Mouse (Mus musculus): Measurements from ENCODE around the gene Lyve1. TPM values are rescaled to one million over a fixed set of nuclear protein-coding genes. Genes with fewer than 3 reads are reported as not detected.

The Lyve1 gene
- polyA plus RNA-seq, 1 experiment from 2014 or later = 3.5 TPM

GRCm38 (mm10) chr7:110822055-110822454 is 41.0 kb downstream of the Lyve1 start:
- no peaks in the 10 kb centered on the region for H3K9me3 ChIP-seq (ENCODE audit: control insufficient read depth, low read length)
- no peak overlapping the region for H3K4me3 ChIP-seq (ENCODE audit: low read length)
- peaks cover 24% of the 10 kb centered on the region; the same call in 1 of the 2 replicates for H3K36me3 ChIP-seq (ENCODE audit: control insufficient read depth, insufficient read depth, low read length)
- H3K4me1 ChIP-seq (ENCODE audit: control insufficient read depth, insufficient read depth, low read length) = peaks cover 11% of the 10 kb centered on the region; the same call in 1 of the 2 replicates
- ATAC-seq (ENCODE audit: low FRiP score, low TSS enrichment) = no peak
- no peaks in the 10 kb centered on the region for H3K27me3 ChIP-seq (ENCODE audit: control insufficient read depth, insufficient read depth, low read length)
- WGBS = 39% methylated on average over 4 of the region's 4 CpGs
- H3K9ac ChIP-seq (ENCODE audit: low read depth, low read length) = no peak overlapping the region
- no peak overlapping the region for H3K4me2 ChIP-seq (replicated peaks; ENCODE audit: low read depth, low read length)
- no peak overlapping the region for H3K27ac ChIP-seq (ENCODE audit: low read depth, low read length)

- Histone ChIP-seq H3K4me3 (ENCODE audit: low read length) (no peak overlapping the region), H3K4me1 (ENCODE audit: control insufficient read depth, insufficient read depth, low read length) (peaks cover 11% of the 10 kb centered on the region; the same call in 1 of the 2 replicates), H3K9me3 (ENCODE audit: control insufficient read depth, low read length) (no peaks in the 10 kb centered on the region), H3K9ac (ENCODE audit: low read depth, low read length) (no peak overlapping the region), H3K27ac (ENCODE audit: low read depth, low read length) (peak overlapping the region; percentile 20; the same call in 1 of the 2 replicates), H3K36me3 (ENCODE audit: control insufficient read depth, insufficient read depth, low read length) (peaks cover 20% of the 10 kb centered on the region; the same call in 1 of the 2 replicates), H3K27me3 (ENCODE audit: control insufficient read depth, insufficient read depth, low read length) (no peaks in the 10 kb centered on the region), H3K4me2 (replicated peaks; ENCODE audit: low read depth, low read length) (no peak overlapping the region)
- WGBS = 47% methylated on average over 3 of the region's 3 CpGs
- peak; percentile 60 for ATAC-seq (ENCODE audit: low FRiP score, low TSS enrichment)
Observed at GRCm38 (mm10) chr7:110821653-110822052, 41.4 kb downstream of the Lyve1 start.

GRCm38 (mm10) chr7:110821068-110821467 is 42.0 kb downstream of the Lyve1 start:
- Histone ChIP-seq H3K9me3 (ENCODE audit: control insufficient read depth, low read length) (no peaks in the 10 kb centered on the region), H3K27me3 (ENCODE audit: control insufficient read depth, insufficient read depth, low read length) (no peaks in the 10 kb centered on the region), H3K4me1 (ENCODE audit: control insufficient read depth, insufficient read depth, low read length) (peaks cover 11% of the 10 kb centered on the region; the same call in 1 of the 2 replicates), H3K4me3 (ENCODE audit: low read length) (no peak overlapping the region), H3K27ac (ENCODE audit: low read depth, low read length) (peak overlapping the region; percentile 20; the same call in 1 of the 2 replicates), H3K36me3 (ENCODE audit: control insufficient read depth, insufficient read depth, low read length) (peaks cover 19% of the 10 kb centered on the region; the same call in 1 of the 2 replicates), H3K4me2 (replicated peaks; ENCODE audit: low read depth, low read length) (no peak overlapping the region), H3K9ac (ENCODE audit: low read depth, low read length) (no peak overlapping the region)
- ATAC-seq (ENCODE audit: low FRiP score, low TSS enrichment) = peak; percentile 70; the same call in 1 of the 2 replicates
- WGBS = 13% methylated on average over 5 of the region's 5 CpGs

- Histone ChIP-seq H3K9me3 (ENCODE audit: control insufficient read depth, low read length) (no peaks in the 10 kb centered on the region), H3K27me3 (ENCODE audit: control insufficient read depth, insufficient read depth, low read length) (no peaks in the 10 kb centered on the region), H3K4me1 (ENCODE audit: control insufficient read depth, insufficient read depth, low read length) (peaks cover 11% of the 10 kb centered on the region; the same call in 1 of the 2 replicates), H3K9ac (ENCODE audit: low read depth, low read length) (no peak overlapping the region), H3K27ac (ENCODE audit: low read depth, low read length) (no peak overlapping the region), H3K4me2 (replicated peaks; ENCODE audit: low read depth, low read length) (no peak overlapping the region), H3K4me3 (ENCODE audit: low read length) (no peak overlapping the region), H3K36me3 (ENCODE audit: control insufficient read depth, insufficient read depth, low read length) (peaks cover 7% of the 10 kb centered on the region; the same call in 1 of the 2 replicates)
- no peak for ATAC-seq (ENCODE audit: low FRiP score, low TSS enrichment)
- 82% methylated on average over 11 of the region's 11 CpGs for WGBS
Observed at GRCm38 (mm10) chr7:110818787-110819350, 44.2 kb downstream of the Lyve1 start.

- Histone ChIP-seq H3K4me2 (replicated peaks; ENCODE audit: low read depth, low read length) (no peak overlapping the region), H3K27me3 (ENCODE audit: control insufficient read depth, insufficient read depth, low read length) (no peaks in the 10 kb centered on the region)
- WGBS = 71% methylated on average over 6 of the region's 6 CpGs
Observed at GRCm38 (mm10) chr7:110818206-110818605, 44.8 kb downstream of the Lyve1 start.

DNA sequence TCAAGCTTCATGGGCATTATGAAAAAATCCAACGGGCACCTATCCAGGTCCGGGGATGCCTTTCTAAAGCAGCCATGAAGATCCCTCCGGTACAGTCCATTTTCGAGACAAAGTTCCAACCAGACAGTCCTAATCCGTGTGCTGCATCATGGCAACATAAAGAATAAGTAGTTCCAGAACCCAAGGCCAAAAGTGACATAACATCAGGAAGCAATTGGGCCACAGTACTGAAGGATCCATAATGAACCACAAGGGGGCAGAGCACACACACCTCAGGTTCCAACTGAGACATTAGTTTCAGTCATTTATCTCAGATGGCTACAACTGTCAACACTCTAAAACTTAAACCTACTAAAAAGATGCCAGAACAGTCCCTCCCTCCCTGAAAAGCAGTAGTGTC is 47.0 kb downstream of the Lyve1 start:
- Histone ChIP-seq H3K36me3 (ENCODE audit: control insufficient read depth, insufficient read depth, low read length) (peaks cover 15% of the 10 kb centered on the region; the same call in 1 of the 2 replicates), H3K4me1 (ENCODE audit: control insufficient read depth, insufficient read depth, low read length) (peaks cover 3% of the 10 kb centered on the region; the same call in 1 of the 2 replicates), H3K27ac (ENCODE audit: low read depth, low read length) (no peak overlapping the region), H3K4me2 (replicated peaks; ENCODE audit: low read depth, low read length) (no peak overlapping the region), H3K9ac (ENCODE audit: low read depth, low read length) (no peak overlapping the region), H3K4me3 (ENCODE audit: low read length) (no peak overlapping the region), H3K9me3 (ENCODE audit: control insufficient read depth, low read length) (no peaks in the 10 kb centered on the region), H3K27me3 (ENCODE audit: control insufficient read depth, insufficient read depth, low read length) (no peaks in the 10 kb centered on the region)
- 74% methylated on average over 5 of the region's 5 CpGs for WGBS
- peak; percentile 68; the same call in 1 of the 2 replicates for ATAC-seq (ENCODE audit: low FRiP score, low TSS enrichment)

More at GRCm38 (mm10) chr7:110818206-110818605, 44.8 kb downstream of the Lyve1 start:
- Histone ChIP-seq H3K9ac (ENCODE audit: low read depth, low read length) (no peak overlapping the region), H3K9me3 (ENCODE audit: control insufficient read depth, low read length) (no peaks in the 10 kb centered on the region), H3K4me1 (ENCODE audit: control insufficient read depth, insufficient read depth, low read length) (peaks cover 6% of the 10 kb centered on the region; the same call in 1 of the 2 replicates), H3K4me3 (ENCODE audit: low read length) (no peak overlapping the region), H3K27ac (ENCODE audit: low read depth, low read length) (no peak overlapping the region), H3K36me3 (ENCODE audit: control insufficient read depth, insufficient read depth, low read length) (peaks cover 6% of the 10 kb centered on the region; the same call in 1 of the 2 replicates)
- ATAC-seq (ENCODE audit: low FRiP score, low TSS enrichment) = no peak

DNA sequence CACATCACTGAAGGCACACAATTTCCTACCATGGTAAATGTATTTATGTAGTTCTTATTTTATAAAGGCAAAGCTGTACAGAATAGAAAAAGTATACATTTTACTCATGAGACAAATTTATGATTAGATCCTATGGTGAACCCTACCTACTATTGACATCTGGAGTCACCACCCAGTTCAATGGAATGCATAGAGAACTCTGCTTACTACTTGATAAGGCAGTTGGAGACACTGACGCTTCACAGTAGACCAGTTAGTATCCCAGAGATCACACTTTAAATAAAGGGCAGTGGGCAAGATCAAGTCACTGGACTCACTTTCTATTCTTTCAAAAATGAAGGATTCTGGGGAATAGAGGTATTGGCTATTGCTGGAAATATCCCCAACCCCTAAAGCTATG is 49.1 kb downstream of the Lyve1 start:
- H3K4me3 ChIP-seq (ENCODE audit: low read length) = no peak overlapping the region
- peaks cover 15% of the 10 kb centered on the region; the same call in 1 of the 2 replicates for H3K36me3 ChIP-seq (ENCODE audit: control insufficient read depth, insufficient read depth, low read length)
- H3K9me3 ChIP-seq (ENCODE audit: control insufficient read depth, low read length) = no peaks in the 10 kb centered on the region
- no peak overlapping the region for H3K9ac ChIP-seq (ENCODE audit: low read depth, low read length)
- no peak overlapping the region for H3K4me2 ChIP-seq (replicated peaks; ENCODE audit: low read depth, low read length)
- no peak overlapping the region for H3K27ac ChIP-seq (ENCODE audit: low read depth, low read length)
- no peaks in the 10 kb centered on the region for H3K27me3 ChIP-seq (ENCODE audit: control insufficient read depth, insufficient read depth, low read length)
- 95% methylated on average over 1 of the region's 1 CpGs for WGBS
- ATAC-seq (ENCODE audit: low FRiP score, low TSS enrichment) = no peak
- no peaks in the 10 kb centered on the region for H3K4me1 ChIP-seq (ENCODE audit: control insufficient read depth, insufficient read depth, low read length)

- no peak overlapping the region for H3K27ac ChIP-seq (ENCODE audit: low read depth, low read length)
- H3K27me3 ChIP-seq (ENCODE audit: control insufficient read depth, insufficient read depth, low read length) = no peaks in the 10 kb centered on the region
- no peaks in the 10 kb centered on the region for H3K9me3 ChIP-seq (ENCODE audit: control insufficient read depth, low read length)
- no peak overlapping the region for H3K9ac ChIP-seq (ENCODE audit: low read depth, low read length)
- WGBS = 85% methylated on average over 5 of the region's 5 CpGs
- H3K4me3 ChIP-seq (ENCODE audit: low read length) = no peak overlapping the region
- peaks cover 15% of the 10 kb centered on the region; the same call in 1 of the 2 replicates for H3K36me3 ChIP-seq (ENCODE audit: control insufficient read depth, insufficient read depth, low read length)
- no peaks in the 10 kb centered on the region for H3K4me1 ChIP-seq (ENCODE audit: control insufficient read depth, insufficient read depth, low read length)
- ATAC-seq (ENCODE audit: low FRiP score, low TSS enrichment) = no peak
- H3K4me2 ChIP-seq (replicated peaks; ENCODE audit: low read depth, low read length) = no peak overlapping the region
Observed at GRCm38 (mm10) chr7:110811529-110811928, 51.5 kb downstream of the Lyve1 start.

GRCm38 (mm10) chr7:110810995-110811394 is 52.0 kb downstream of the Lyve1 start:
- Histone ChIP-seq H3K27me3 (ENCODE audit: control insufficient read depth, insufficient read depth, low read length) (no peaks in the 10 kb centered on the region), H3K36me3 (ENCODE audit: control insufficient read depth, insufficient read depth, low read length) (peaks cover 15% of the 10 kb centered on the region; the same call in 1 of the 2 replicates), H3K4me1 (ENCODE audit: control insufficient read depth, insufficient read depth, low read length) (no peaks in the 10 kb centered on the region), H3K27ac (ENCODE audit: low read depth, low read length) (no peak overlapping the region), H3K4me3 (ENCODE audit: low read length) (no peak overlapping the region), H3K9ac (ENCODE audit: low read depth, low read length) (no peak overlapping the region), H3K4me2 (replicated peaks; ENCODE audit: low read depth, low read length) (no peak overlapping the region), H3K9me3 (ENCODE audit: control insufficient read depth, low read length) (no peaks in the 10 kb centered on the region)
- no peak for ATAC-seq (ENCODE audit: low FRiP score, low TSS enrichment)
- 90% methylated on average over 8 of the region's 8 CpGs for WGBS

Data from kidney, embryonic 14.5 days (tissue).